Mouse (Mus musculus) thymus, postnatal 36 days (tissue): ENCODE results near the gene Trp53rkb.

Experiments used
- DNase-seq, 2 experiments: peaks; one replicate each; pipeline ENCODE4 v3.0.0; 2022; ENCODE audit warnings: mixed read lengths in 2 of 2

Trp53rkb gene

DNA sequence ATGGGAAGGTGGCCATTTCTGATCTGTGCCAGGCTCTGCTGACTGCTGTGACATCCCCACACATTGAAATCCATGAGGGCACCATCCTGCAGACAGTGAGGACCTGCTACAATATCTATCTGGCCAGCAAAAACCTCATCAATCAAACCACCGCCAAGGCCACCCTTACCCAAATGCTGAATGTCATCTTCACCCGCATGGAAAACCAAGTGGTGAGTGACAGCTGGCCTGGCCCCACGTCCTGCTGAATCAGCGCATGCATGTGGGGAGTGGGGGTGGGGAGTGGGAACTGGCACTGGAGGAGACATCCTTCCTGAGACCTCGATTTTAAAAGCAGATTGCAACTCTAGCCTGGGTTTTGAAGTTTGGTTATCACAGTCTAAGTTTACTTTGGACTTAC, 43.2 kb downstream of the Trp53rkb start:
- DNase-seq: no peak

- no peak for DNase-seq
Observed at GRCm38 (mm10) chr2:166841813-166842212, 49.5 kb downstream of the Trp53rkb start.
